Mouse (Mus musculus) stomach, postnatal 0 days (tissue): Measurements from ENCODE around the gene Cd248. TPM values are rescaled to one million over a fixed set of nuclear protein-coding genes. Genes with fewer than 3 reads are reported as not detected.

Experiments used
- ATAC-seq: fragments of 200-750 bp; cut with Nextera tagmentation; 2 replicates; pipeline ENCODE4 v1.8.0; 2017; ENCODE audit not compliant: low FRiP score, low TSS enrichment
- DNase-seq: peaks from one replicate; pipeline ENCODE4 v3.0.0-alpha.2; 2016; ENCODE audit warnings: low spot score
- H3K27ac ChIP-seq: fragments of 300-500 bp; sonication (generic); replicated peaks from 2 replicates; pipeline ENCODE4 v1.5.1; 2014; ENCODE audit warnings: mild to moderate bottlenecking, control low read depth
- H3K27me3 ChIP-seq: fragments of 300-500 bp; sonication (generic); 2 replicates; pipeline ENCODE4 v1.6.1; 2014; ENCODE audit warnings: low read length; ENCODE audit not compliant: control insufficient read depth, insufficient read depth
- H3K36me3 ChIP-seq: fragments of 300-500 bp; sonication (generic); 2 replicates; pipeline ENCODE4 v1.6.1; 2014; ENCODE audit warnings: low read length, mixed read lengths; ENCODE audit not compliant: control insufficient read depth, insufficient read depth
- H3K4me1 ChIP-seq: fragments of 300-500 bp; sonication (generic); replicated peaks from 2 replicates; pipeline ENCODE4 v1.6.1; 2014; ENCODE audit warnings: antibody characterized with exemption; ENCODE audit not compliant: control insufficient read depth, insufficient read depth
- H3K4me2 ChIP-seq: fragments of 300-500 bp; sonication (generic); replicated peaks from 2 replicates; pipeline ENCODE4 v1.6.1; 2014; ENCODE audit warnings: low read depth, mild to moderate bottlenecking, control low read depth, moderate library complexity
- H3K4me3 ChIP-seq: fragments of 300-500 bp; sonication (generic); 2 replicates; pipeline ENCODE4 v1.5.1; 2014; ENCODE audit warnings: low read depth, low read length, control low read depth
- H3K9ac ChIP-seq: fragments of 300-500 bp; sonication (generic); 2 replicates; pipeline ENCODE4 v1.6.1; 2014; ENCODE audit warnings: mild to moderate bottlenecking, low read length, control low read depth, mixed read lengths
- H3K9me3 ChIP-seq: fragments of 300-500 bp; sonication (generic); 2 replicates; pipeline ENCODE4 v1.6.1; 2016; ENCODE audit warnings: low read length; ENCODE audit not compliant: control insufficient read depth
- CTCF ChIP-seq: IDR thresholded peaks from 2 replicates; pipeline ENCODE4 v1.5.1; 2016; ENCODE audit warnings: antibody characterized with exemption, low read depth, mild to moderate bottlenecking, moderate library complexity
- EP300 ChIP-seq: optimal IDR thresholded peaks from 2 replicates; pipeline ENCODE3; 2016; ENCODE audit warnings: antibody characterized with exemption
- WGBS: fragments of 180-500 bp; shearing (Covaris S2); extraction: QIAGEN DNeasy Blood & Tissue Kit; methylation state at CpG from one replicate; pipeline ENCODE4 v1.1.7; 2014; 5-methylcytosine and 5-hydroxymethylcytosine counted together
- polyA plus RNA-seq: library from polyadenylated mRNA; unstranded; fragments of >200 nt; fragmentation: Nextera tagmentation; extraction: Ambion mirVana; gene quantifications from 2 replicates; pipeline ENCODE4 v1.2.1, GENCODE M21; 2015

The Cd248 gene
- polyA plus RNA-seq, 1 experiment from 2014 or later = 31.6 TPM

DNA sequence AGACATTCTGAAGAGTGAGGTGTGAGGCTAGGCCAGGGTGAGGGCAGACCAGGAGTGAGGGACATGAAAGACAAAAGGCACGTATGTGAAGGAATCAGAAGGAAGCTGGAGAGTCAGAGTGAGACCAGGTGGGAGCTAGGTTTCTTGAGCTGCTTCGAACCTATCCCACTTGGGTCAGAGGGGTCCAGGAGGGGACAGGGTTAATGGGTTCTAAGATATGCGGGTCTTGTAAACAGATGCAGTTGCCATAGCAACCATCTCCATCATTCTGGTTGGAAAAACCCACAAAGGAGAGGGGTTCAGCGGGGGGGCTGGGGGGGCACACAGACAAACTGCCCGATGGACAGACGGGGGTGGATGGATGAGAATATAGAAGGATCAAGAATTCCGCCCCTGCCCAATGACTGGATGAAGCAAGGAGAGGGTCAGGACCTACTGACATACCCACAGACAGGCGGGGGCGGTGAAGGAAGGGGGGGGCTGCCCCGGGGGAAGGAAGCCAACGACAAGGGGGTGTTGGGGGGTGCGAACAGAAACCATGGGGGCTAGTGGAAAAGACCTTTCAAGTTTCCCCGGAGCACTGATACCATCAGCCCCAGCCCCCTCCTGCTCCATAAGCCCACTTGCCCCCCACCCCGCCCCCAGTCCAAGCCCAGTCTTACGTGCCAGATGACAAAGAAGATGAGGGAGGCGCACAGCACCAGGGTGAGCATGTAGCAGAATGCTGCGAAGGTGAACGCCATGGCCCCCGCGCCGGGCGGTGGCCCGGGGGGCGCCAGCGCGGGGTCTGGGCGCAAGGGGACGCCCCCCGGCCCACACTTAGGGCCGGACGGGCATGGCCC, 29.9 kb downstream of the Cd248 start:
- Histone ChIP-seq H3K4me2 (peak overlapping the region; percentile 89), H3K4me1 (0 out of 2 replicates have a peak, but pooled peaks cover 5% of the 10 kb centered on the region), H3K27me3 (no peaks in the 10 kb centered on the region), H3K9me3 (no peaks in the 10 kb centered on the region), H3K27ac (no peak overlapping the region), H3K4me3 (peak overlapping the region; percentile 44), H3K9ac (peak overlapping the region; percentile 67), H3K36me3 (peaks cover 27% of the 10 kb centered on the region)
- DNase-seq (peak; percentile 20), ATAC-seq (no peak)
- TF ChIP-seq CTCF (no peak), EP300 (no peak)
- 4% methylated on average over 23 of the region's 31 CpGs for WGBS

DNA sequence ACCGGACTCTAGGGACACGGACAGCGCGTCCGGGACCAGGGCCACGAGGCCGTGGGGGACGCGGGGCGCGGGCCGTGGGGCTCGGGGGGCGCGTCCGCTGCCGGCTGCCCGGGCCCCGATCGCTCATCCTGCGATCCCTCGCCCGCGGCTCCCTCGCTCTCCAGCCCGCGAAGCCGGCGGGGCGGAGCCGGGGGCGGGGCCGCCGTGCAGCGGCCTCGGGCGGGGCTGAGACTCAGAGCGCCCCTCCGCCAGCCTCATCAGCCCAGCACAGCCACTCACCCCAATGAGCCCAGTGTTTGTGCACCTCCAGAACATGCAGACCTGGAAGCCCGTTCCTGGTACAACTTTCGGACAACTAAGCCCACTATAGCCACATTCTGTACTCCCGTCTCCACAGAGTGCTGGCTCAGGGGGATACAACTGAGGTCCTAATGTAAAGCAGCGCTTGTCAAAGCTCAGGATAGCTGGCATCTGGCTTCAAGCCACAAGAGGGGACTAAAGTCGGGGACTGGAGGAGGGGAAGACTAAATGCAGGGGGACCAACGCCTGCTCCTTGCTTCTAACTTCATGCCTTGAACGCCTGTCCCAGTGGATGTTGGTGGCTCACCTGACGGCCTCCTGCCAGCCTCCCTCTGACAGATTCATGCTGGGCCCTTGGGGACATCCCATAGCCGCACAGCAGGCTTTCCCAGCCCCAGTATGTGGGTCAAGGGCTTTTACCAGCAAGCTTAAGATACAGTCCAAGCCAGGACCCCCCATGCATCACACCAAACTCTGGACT, 30.7 kb downstream of the Cd248 start, which contains the start of gene Cnih2:
Cnih2 (minus strand) TSS at position 159 of the 781 bp plus-strand sequence.
- ATAC-seq = peak; percentile 36; the same call in 1 of the 2 replicates

DNA sequence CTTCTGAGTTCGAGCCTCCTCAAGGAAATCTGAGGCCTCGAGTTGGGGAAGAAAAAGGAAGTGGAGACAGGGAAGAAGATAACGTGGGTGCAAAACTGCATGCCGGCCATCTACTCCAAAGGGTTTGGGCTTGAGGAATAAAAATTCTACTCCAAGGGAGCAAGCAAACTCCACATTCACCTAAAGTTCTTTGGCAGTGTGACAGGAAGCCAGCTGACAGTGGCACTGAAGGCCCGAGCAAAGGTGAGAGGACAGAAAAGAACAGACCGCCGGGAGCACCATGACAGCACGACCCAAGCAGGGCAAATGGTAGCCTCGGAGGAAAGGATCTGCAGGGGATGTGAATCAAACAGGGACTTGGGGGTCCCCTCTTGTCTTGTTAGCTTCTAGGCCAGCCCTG, 38.2 kb downstream of the Cd248 start:
- H3K36me3 ChIP-seq = peaks cover 31% of the 10 kb centered on the region
- WGBS = 3% methylated on average over 9 of the region's 9 CpGs
- peak overlapping the region; percentile 90 for H3K4me2 ChIP-seq
- H3K4me1 ChIP-seq = no peaks in the 10 kb centered on the region
- DNase-seq (peak; percentile 30), ATAC-seq (no peak)
- no peaks in the 10 kb centered on the region for H3K27me3 ChIP-seq
- no peaks in the 10 kb centered on the region for H3K9me3 ChIP-seq
- TF ChIP-seq EP300 (no peak), CTCF (no peak)
- H3K9ac ChIP-seq = peak overlapping the region; percentile 92
- peak overlapping the region; percentile 95 for H3K27ac ChIP-seq
- H3K4me3 ChIP-seq = peak overlapping the region; percentile 79

More for the DNA sequence above, 30.7 kb downstream of the Cd248 start, which contains the start of gene Cnih2:
- no peaks in the 10 kb centered on the region for H3K9me3 ChIP-seq
- TF ChIP-seq CTCF (no peak), EP300 (no peak)
- H3K4me1 ChIP-seq = 0 out of 2 replicates have a peak, but pooled peaks cover 5% of the 10 kb centered on the region
- H3K4me3 ChIP-seq = peak within 1 kb of the TSS; percentile 44
- H3K36me3 ChIP-seq = peaks cover 26% of the 10 kb centered on the region
- no peak within 1 kb of the TSS for H3K27ac ChIP-seq
- no peaks in the 10 kb centered on the region for H3K27me3 ChIP-seq
- peak within 1 kb of the TSS; percentile 89 for H3K4me2 ChIP-seq
- WGBS = 5% methylated on average over 32 of the region's 48 CpGs
- peak; percentile 69 for DNase-seq
- peak within 1 kb of the TSS; percentile 67 for H3K9ac ChIP-seq

DNA sequence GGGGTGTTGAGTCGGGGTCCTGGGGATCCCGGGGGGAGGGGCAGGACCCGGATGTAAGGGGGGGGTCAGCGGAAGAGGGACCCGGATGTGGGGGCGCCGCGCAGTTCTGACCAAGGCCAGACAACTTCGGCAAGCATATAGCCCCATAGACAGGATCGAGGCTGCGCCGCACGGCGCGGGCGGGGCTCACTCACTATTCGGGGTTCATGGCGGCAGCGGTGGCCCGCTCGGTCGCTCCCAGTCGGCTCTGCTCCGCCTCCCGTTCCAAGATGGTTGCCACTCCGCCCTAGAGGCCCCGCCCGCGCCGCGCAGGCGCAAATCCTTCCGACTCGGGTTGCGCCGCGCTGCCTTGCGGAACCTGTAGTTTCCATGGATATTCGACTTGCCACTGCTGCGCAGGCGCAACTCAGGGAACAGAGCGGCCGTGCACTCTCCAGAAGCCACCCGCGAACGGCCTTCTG, 38.9 kb downstream of the Cd248 start, which contains the start of gene Rab1b:
Rab1b (minus strand) TSS at position 342 of the 461 bp plus-strand sequence.
- Histone ChIP-seq H3K9ac (peak within 1 kb of the TSS; percentile 92), H3K27me3 (no peaks in the 10 kb centered on the region), H3K27ac (peak within 1 kb of the TSS; percentile 95), H3K4me2 (peak within 1 kb of the TSS; percentile 90), H3K36me3 (peaks cover 29% of the 10 kb centered on the region), H3K9me3 (no peaks in the 10 kb centered on the region), H3K4me1 (no peaks in the 10 kb centered on the region), H3K4me3 (peak within 1 kb of the TSS; percentile 79)
- TF ChIP-seq CTCF = no peak; the same call in 1 of the 2 replicates
- no peak for TF ChIP-seq EP300
- peak; percentile 98 for DNase-seq
- peak; percentile 91 for ATAC-seq
- under 1% methylated on average over 46 of the region's 46 CpGs for WGBS

DNA sequence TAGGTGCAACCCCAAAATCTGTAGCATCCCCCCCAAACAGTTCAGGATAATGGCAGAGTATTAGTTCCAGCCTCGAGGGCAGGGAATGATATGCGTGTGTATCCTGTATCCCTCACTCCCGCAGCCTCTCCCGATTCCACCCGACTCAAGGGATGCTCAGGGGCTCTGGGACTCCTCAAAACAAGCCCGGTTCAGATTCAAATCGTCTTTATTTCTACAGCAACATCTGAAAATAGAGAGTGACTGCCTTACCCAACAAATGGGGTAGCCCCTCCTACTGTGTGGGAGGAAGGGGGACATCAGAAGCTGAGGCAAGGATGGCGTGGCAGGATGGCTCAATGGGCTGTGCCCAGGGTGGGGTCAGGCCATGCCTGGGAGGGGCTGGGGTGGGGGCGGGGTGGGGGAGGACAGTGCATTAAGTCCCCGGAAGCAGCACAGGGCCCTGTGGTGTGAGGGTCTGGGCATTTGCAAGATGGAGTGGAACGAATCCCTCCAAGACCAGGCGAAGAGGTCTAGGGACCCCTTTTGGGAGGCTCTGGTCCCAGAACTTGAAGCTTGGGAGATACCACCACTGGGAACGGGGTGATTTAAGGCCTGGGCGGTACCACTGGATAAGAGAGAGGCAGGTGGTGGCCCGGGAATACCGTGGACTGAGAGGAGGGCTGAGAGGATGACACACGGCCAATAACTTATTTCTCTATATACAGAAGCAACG, 39.8 kb downstream of the Cd248 start:
- Histone ChIP-seq H3K9me3 (no peaks in the 10 kb centered on the region), H3K4me3 (no peak overlapping the region), H3K4me1 (no peaks in the 10 kb centered on the region), H3K36me3 (peaks cover 27% of the 10 kb centered on the region), H3K27ac (no peak overlapping the region), H3K27me3 (no peaks in the 10 kb centered on the region), H3K4me2 (no peak overlapping the region), H3K9ac (no peak overlapping the region)
- ATAC-seq (no peak), DNase-seq (no peak)
- WGBS = 69% methylated on average over 18 of the region's 18 CpGs
- TF ChIP-seq CTCF = no peak
- no peak for TF ChIP-seq EP300
